Mouse (Mus musculus) frontal cortex, postnatal 10 days (tissue): ENCODE data around the gene Olfr1095.

Experiments used
- DNase-seq, 2 experiments: peaks; one replicate each; pipeline ENCODE4 v3.0.0; 2022; ENCODE audit warnings: low spot score in 2 of 2, mixed read lengths in 1 of 2

The Olfr1095 gene

DNA sequence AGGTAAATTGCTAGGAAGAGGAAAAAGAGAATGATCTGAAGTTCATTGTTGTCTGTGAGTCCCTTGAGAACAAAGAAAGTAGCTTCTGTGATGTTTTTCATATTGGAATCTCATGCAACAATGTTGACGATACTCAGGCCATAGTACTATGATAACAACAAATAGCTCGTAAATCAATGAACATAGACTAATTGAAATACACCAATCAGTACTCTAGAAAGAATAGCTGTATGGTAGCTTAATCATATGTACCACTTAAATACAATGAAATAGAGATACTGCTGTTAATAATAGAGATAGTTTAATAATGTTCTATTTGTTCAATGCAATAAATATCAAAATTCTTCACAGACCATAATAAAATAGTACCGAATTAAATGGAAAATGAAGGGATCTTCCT lies at the start of gene Olfr1095:
TSS of gene Olfr1095 (minus strand) at position 101 of the 400 bp plus-strand sequence.
- no peak for DNase-seq

DNA sequence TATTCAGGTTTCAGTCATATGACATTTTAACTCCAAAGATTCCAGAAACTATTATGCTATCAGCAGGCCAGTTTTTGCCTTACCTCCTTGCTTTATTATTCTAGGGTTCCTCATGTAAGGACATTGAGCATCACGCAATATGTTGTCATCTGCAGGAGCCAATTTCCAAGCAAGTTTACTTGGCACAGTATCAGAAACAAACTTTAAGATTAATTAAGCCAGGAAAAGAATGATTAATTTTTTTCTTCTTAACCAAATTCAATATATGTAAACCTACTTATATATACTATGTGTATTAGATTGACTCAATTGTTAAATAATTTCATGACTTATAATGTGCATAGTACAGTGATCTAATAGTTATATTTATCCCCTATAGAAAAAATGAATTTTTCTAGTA lies 40.6 kb upstream of the Olfr1095 start, which contains the start of gene Olfr1097:
TSS of gene Olfr1097 (minus strand) at position 101 of the 400 bp plus-strand sequence.
- DNase-seq = no peak

DNA sequence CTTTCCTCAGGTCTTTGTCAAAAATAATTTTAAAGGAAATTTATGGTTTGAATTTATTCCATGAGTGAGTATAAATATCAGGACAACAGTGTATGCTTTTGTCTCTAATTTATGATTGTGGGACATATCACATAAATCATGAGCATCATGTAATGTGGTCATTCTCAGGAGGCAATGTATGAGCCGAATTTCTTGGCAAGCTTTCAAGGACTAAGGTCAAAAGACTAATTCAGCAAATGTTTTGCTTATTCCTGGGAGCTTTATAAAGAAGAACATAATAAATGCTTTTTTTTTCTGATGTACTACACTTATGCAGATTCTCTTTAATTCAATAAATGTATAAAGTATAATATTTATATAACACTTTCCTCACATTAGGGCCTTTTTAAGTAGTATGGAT lies 23.2 kb upstream of the Olfr1095 start, which contains the start of gene Gm13723:
TSS of gene Gm13723 (minus strand) at position 101 of the 400 bp plus-strand sequence.
- no peak for DNase-seq

DNA sequence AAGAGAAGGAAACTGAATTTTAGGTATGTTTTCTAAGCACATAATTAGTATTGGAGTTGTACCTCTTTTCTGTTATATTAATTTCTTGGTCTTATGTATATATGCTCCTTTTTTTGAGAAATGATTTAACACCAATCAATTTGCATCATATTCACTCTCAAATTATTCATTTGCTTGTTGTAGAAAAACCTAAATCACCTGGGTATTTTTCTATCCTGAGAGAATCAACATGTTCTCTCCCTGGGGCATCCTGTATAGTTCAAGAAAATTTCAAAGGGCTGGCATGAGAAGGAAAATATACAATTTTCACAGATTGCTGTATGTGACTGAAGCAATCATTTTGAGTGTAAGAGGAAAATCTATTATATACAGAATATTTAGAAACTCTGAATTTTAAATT lies 27.1 kb downstream of the Olfr1095 start, which contains the start of gene Olfr1094:
TSS of gene Olfr1094 (plus strand) at position 301 of the 400 bp plus-strand sequence.
- no peak for DNase-seq

DNA sequence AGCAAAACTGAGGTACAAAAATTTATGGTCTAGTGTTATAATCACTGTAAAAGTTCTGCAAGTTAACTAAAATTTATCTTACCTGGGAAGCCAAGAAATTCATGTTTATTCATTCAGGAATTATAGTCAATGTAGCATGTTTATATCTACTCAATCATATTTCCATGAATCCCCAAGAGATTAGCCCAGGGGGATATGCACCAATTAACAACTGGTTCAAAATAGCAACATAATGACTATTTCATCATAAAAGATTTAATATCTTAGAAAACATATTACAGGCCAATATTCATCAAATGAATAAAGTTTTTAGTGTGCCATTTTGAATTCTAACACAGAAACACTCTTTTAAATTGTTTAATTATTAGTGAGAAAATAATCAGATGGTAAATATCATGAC lies 41.6 kb downstream of the Olfr1095 start, which contains the start of gene Olfr141:
TSS of gene Olfr141 (minus strand) at position 101 of the 400 bp plus-strand sequence.
- DNase-seq = no peak
